Mouse (Mus musculus) lung, embryonic 14.5 days (tissue): ENCODE results near the gene Apopt1. TPM values are rescaled to one million over a fixed set of nuclear protein-coding genes. Genes with fewer than 3 reads are reported as not detected.

Experiments
- ATAC-seq: fragments of 200-750 bp; cut with Nextera tagmentation; 2 replicates; pipeline ENCODE4 v1.8.0; 2017; ENCODE audit warnings: mild to moderate bottlenecking, moderate TSS enrichment, moderate library complexity; ENCODE audit not compliant: insufficient read depth
- DNase-seq: peaks from one replicate; pipeline ENCODE4 v3.0.0-alpha.2; 2015
- H3K27ac ChIP-seq: fragments of 300-500 bp; sonication (generic); 2 replicates; pipeline ENCODE4 v1.5.1; 2014; ENCODE audit warnings: low read depth, mild to moderate bottlenecking, moderate library complexity
- H3K27me3 ChIP-seq: fragments of 300-500 bp; sonication (generic); 2 replicates; pipeline ENCODE4 v1.6.1; 2014; ENCODE audit warnings: low read length, control low read depth; ENCODE audit not compliant: insufficient read depth
- H3K36me3 ChIP-seq: fragments of 300-500 bp; sonication (generic); 2 replicates; pipeline ENCODE4 v1.6.1; 2014; ENCODE audit warnings: control low read depth; ENCODE audit not compliant: insufficient read depth
- H3K4me1 ChIP-seq: fragments of 300-500 bp; sonication (generic); 2 replicates; pipeline ENCODE4 v1.6.1; 2014; ENCODE audit warnings: antibody characterized with exemption, control low read depth; ENCODE audit not compliant: insufficient read depth
- H3K4me2 ChIP-seq: fragments of 300-500 bp; sonication (generic); 2 replicates; pipeline ENCODE4 v1.6.1; 2014; ENCODE audit warnings: mild to moderate bottlenecking
- H3K4me3 ChIP-seq: fragments of 300-500 bp; sonication (generic); 2 replicates; pipeline ENCODE4 v1.5.1; 2014; ENCODE audit warnings: low read depth, low read length
- H3K9ac ChIP-seq: fragments of 300-500 bp; sonication (generic); 2 replicates; pipeline ENCODE4 v1.6.1; 2014
- H3K9me3 ChIP-seq: fragments of 300-500 bp; sonication (generic); 2 replicates; pipeline ENCODE4 v1.6.1; 2016; ENCODE audit warnings: low read depth, low read length, control low read depth
- CTCF ChIP-seq: IDR thresholded peaks from 2 replicates; pipeline ENCODE4 v1.5.1; 2016; ENCODE audit warnings: antibody characterized with exemption, low read depth
- WGBS: fragments of 180-500 bp; shearing (Covaris S2); extraction: QIAGEN DNeasy Blood & Tissue Kit; methylation state at CpG from one replicate; pipeline ENCODE4 v1.1.7; 2014; 5-methylcytosine and 5-hydroxymethylcytosine counted together
- polyA plus RNA-seq: library from polyadenylated mRNA; unstranded; fragments of >200 nt; fragmentation: Nextera tagmentation; extraction: Ambion mirVana; gene quantifications from 2 replicates; pipeline ENCODE4 v1.2.1, GENCODE M21; 2014

The Apopt1 gene
- polyA plus RNA-seq, 1 experiment from 2014 or later: 57.3 TPM

DNA sequence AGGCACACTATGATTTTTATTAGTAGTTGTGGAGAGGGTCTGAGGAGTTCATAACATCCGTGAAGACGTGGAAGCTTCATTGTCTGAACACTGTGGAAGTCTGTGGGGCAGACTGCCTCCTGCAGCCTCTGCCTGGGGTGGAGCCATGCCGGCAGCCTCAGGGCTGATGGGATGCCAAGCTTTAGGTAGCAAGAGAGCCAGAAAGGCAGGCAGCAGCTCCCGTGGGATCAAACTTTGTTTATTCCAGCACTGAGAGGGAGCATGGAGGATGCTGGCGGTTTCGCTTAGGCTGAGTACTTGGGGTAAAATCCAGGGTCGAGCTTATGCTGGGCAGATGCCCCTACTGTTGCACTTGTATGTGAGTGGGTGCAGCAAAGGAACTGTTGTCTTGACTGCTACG is 84.2 kb downstream of the Apopt1 start:
- 81% methylated on average over 8 of the region's 8 CpGs for WGBS
- Histone ChIP-seq H3K9me3 (no peaks in the 10 kb centered on the region), H3K36me3 (peaks cover 96% of the 10 kb centered on the region), H3K4me1 (no peaks in the 10 kb centered on the region), H3K27me3 (no peaks in the 10 kb centered on the region), H3K27ac (no peak overlapping the region), H3K4me2 (no peak overlapping the region), H3K9ac (no peak overlapping the region), H3K4me3 (no peak overlapping the region)
- DNase-seq: no peak
- TF ChIP-seq CTCF: no peak
- ATAC-seq: no peak

DNA sequence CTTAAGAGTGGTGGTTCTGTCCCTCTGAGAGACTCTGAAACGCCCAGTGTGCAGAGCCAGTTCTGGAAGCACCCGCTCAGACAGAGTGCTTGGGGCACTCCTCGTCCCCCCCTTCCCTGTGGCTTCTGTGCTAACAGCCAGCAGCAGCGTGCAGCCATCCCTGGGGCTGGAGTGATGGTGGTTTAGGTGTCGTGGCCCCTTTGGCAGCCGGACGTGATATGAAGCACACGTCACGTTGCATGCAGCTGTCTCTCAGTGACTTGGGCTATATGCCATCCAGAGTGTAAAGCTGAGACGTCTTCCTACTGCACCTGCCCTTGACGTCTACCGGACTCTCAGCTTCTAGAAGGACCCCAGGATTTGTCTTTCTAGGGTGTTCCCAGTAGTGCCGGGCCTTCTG is 85.4 kb downstream of the Apopt1 start:
- H3K4me3 ChIP-seq: no peak overlapping the region
- H3K27ac ChIP-seq: no peak overlapping the region
- H3K4me2 ChIP-seq: no peak overlapping the region
- no peak for TF ChIP-seq CTCF
- no peak for ATAC-seq
- H3K4me1 ChIP-seq: no peaks in the 10 kb centered on the region
- no peaks in the 10 kb centered on the region for H3K27me3 ChIP-seq
- no peak for DNase-seq
- no peak overlapping the region for H3K9ac ChIP-seq
- H3K36me3 ChIP-seq: peaks cover 96% of the 10 kb centered on the region
- 90% methylated on average over 13 of the region's 13 CpGs for WGBS
- no peaks in the 10 kb centered on the region for H3K9me3 ChIP-seq

DNA sequence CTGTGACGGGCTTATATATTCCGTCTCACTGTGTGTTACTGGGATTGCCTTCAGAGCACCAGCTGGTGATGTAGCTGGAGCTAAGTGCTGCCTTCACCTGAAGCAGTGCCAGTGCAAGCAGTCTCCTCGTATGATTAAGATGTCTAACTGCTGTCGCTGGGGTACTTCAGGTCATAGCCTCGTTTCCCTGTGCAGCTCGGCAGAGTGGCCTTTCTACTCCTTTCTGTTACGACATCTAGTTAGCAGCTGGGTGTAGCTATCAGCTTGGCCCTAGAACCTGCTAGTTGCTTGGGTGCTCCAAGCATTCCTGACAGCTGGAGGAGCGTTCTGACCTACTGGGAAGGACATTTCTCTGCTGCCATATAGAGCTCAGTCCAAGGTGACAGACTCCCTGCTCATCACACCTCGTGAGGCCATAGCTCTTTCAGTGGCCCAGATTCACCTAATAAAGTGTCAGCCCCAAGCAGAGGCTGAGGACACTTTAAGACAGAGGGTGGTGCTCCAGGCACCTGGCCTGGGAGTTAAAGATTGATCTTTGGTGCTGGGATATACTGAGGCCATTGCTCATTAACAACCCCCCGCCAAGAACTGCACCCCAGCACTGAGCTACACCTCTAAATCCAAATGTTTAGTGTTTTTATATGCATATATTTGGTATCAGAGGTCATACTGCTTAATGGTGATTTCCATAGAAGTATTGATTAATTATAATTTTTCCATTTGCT is 87.6 kb downstream of the Apopt1 start:
- H3K4me1 ChIP-seq: no peaks in the 10 kb centered on the region
- H3K9ac ChIP-seq: no peak overlapping the region
- H3K4me3 ChIP-seq: no peak overlapping the region
- DNase-seq: no peak
- no peak overlapping the region for H3K27ac ChIP-seq
- no peaks in the 10 kb centered on the region for H3K27me3 ChIP-seq
- ATAC-seq: no peak
- H3K36me3 ChIP-seq: peaks cover 96% of the 10 kb centered on the region
- no peak overlapping the region for H3K4me2 ChIP-seq
- TF ChIP-seq CTCF: no peak
- H3K9me3 ChIP-seq: no peaks in the 10 kb centered on the region
- 80% methylated on average over 10 of the region's 10 CpGs for WGBS

DNA sequence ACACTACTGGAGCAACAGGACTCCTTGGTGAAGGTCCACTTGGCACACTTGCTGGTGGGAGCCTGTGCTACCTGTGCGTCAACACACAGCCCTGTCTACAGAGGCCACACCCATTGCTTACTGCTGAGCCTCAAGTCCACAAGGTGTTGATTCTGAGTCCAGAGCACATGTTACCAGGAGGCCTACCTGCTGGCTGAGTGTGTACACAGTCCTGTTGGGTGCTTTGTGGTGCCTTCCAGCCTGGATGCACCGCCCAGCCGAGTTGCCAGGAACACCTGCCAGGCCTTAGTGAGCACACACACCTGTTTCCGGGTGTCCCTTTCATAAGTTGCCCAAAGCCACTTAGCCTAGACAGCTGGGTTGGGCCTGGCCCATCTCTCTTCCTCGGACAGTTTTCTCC is 90.5 kb downstream of the Apopt1 start:
- Histone ChIP-seq H3K4me1 (no peaks in the 10 kb centered on the region), H3K4me3 (no peak overlapping the region), H3K9me3 (no peaks in the 10 kb centered on the region), H3K27ac (no peak overlapping the region), H3K9ac (no peak overlapping the region), H3K27me3 (no peaks in the 10 kb centered on the region), H3K36me3 (peaks cover 97% of the 10 kb centered on the region), H3K4me2 (no peak overlapping the region)
- WGBS: 74% methylated on average over 5 of the region's 5 CpGs
- ATAC-seq (no peak; the same call in 1 of the 2 replicates), DNase-seq (no peak)
- no peak for TF ChIP-seq CTCF

Other genes with a start within 250 kb of the Apopt1 start
- 8.1 and 10.8 TPM in 2 replicates for gene Gm266, start 227.4 kb upstream of the Apopt1 start, polyA plus RNA-seq
- gene Eif5, start 175.2 kb upstream of the Apopt1 start, polyA plus RNA-seq: 479 and 486 TPM in 2 replicates
- 57.3 and 62.0 TPM in 2 replicates for gene Mark3, start 138.7 kb upstream of the Apopt1 start, polyA plus RNA-seq
- 210 and 217 TPM in 2 replicates for gene Ckb, start 40.9 kb upstream of the Apopt1 start, polyA plus RNA-seq
- 8.7 and 9.3 TPM in 2 replicates for gene Trmt61a, start 35.2 kb upstream of the Apopt1 start, polyA plus RNA-seq
- gene Bag5, start within 50 bp of the Apopt1 start, polyA plus RNA-seq: 51.5 and 53.2 TPM in 2 replicates
- 90.5 and 96.7 TPM in 2 replicates for gene Klc1, start 45.6 kb downstream of the Apopt1 start, polyA plus RNA-seq
- 15.7 and 16.9 TPM in 2 replicates for gene Xrcc3, start 100.6 kb downstream of the Apopt1 start, polyA plus RNA-seq
- 111 and 112 TPM in 2 replicates for gene Zfyve21, start 100.9 kb downstream of the Apopt1 start, polyA plus RNA-seq
- 28.9 and 29.0 TPM in 2 replicates for gene Ppp1r13b, start 194.8 kb downstream of the Apopt1 start, polyA plus RNA-seq